Comparison of ENCODE assay signal across 8 mouse cellular contexts in genomic region chr15:80948145-80949135, GRCm38 (mm10). TPM values are rescaled to one million over a fixed set of nuclear protein-coding genes. Genes with fewer than 3 reads are reported as not detected.
A peak's percentile ranks its signal among the peaks of the same experiment; 100 is the strongest.
DNase-seq lines count a peak whose midpoint lies in the region; ATAC-seq lines count a peak whose summit lies in the region.

Gene Adsl (plus strand): TSS chr15:80948490.

- H3K36me3 ChIP-seq in hindbrain, embryonic 11.5 days (ENCODE audit: control insufficient read depth, insufficient read depth, low read length) = 0 out of 2 replicates have a peak, but pooled peaks cover 3% of the 10 kb centered on the region

- H3K4me1 ChIP-seq in hindbrain, embryonic 11.5 days (replicated peaks; ENCODE audit: control insufficient read depth, insufficient read depth, low read length) = 0 out of 2 replicates have a peak, but pooled peaks cover 2% of the 10 kb centered on the region

- peak within 1 kb of the TSS; percentile 54 for H3K4me2 ChIP-seq in hindbrain, embryonic 11.5 days (replicated peaks; ENCODE audit: low read depth, low read length)

- WGBS in hindbrain, embryonic 11.5 days = 1% methylated on average over 63 of the region's 63 CpGs

- H3K9ac ChIP-seq in hindbrain, embryonic 11.5 days (ENCODE audit: low read depth, low read length) = peak within 1 kb of the TSS; percentile 69

- peak within 1 kb of the TSS; percentile 84 for H3K4me3 ChIP-seq in hindbrain, embryonic 11.5 days (ENCODE audit: low read depth, low read length)

- no peak within 1 kb of the TSS; the same call in none of the 2 replicates for H3K27ac ChIP-seq in hindbrain, embryonic 11.5 days (ENCODE audit: low read depth, low read length)

- peak; percentile 93 for ATAC-seq in hindbrain, embryonic 11.5 days (ENCODE audit: low FRiP score)

- DNase-seq in MN1 (ENCODE audit: low spot score) = peak; percentile 95
- peak; percentile 86 for DNase-seq in cerebellum, adult 9-10 months
- peak; percentile 38 to 85 for DNase-seq in frontal cortex, adult 2 months (ENCODE audit: extremely low spot score in 1 of 2, low spot score in 1 of 2)
- DNase-seq in hindbrain, embryonic 11.5 days (ENCODE audit: low spot score) = peak; percentile 95
- peak; percentile 88 to 89 for DNase-seq in layer of hippocampus, postnatal 10 days (ENCODE audit: low spot score in 2 of 2)
- DNase-seq in lung, postnatal 10 days = peak; percentile 92
- peak; percentile 88 for DNase-seq in ovary, postnatal 36 days (ENCODE audit: low spot score)
- DNase-seq in thymus, postnatal 25 days = peak; percentile 88

- no peaks in the 10 kb centered on the region for H3K9me3 ChIP-seq in hindbrain, embryonic 11.5 days (ENCODE audit: control insufficient read depth, low read length)

- no peaks in the 10 kb centered on the region for H3K27me3 ChIP-seq in hindbrain, embryonic 11.5 days (ENCODE audit: control insufficient read depth, insufficient read depth, low read length)

RNA-seq across cellular contexts. Expression of gene Adsl, which starts in this region (rescaled TPM):
- polyA plus RNA-seq in frontal cortex, adult 2 months (2012; rRNA removed) = 60.8 and 62.6 TPM in 2 replicates
- polyA plus RNA-seq in hindbrain, embryonic 11.5 days (2014; fragmentation: Nextera tagmentation; extraction: Ambion mirVana) = 153 and 165 TPM in 2 replicates
- total RNA-seq in layer of hippocampus, postnatal 10 days (2021) = 10 to 100 TPM; 32.4 to 41.4 TPM
